Comparison of ENCODE assay signal across 27 mouse cellular contexts in genomic region chr11:95710478-95710877, GRCm38 (mm10).
"Had no signal": no experiment of that assay in that cellular context is flagged by ENCODE, and none has a peak within 500 bp of the region (broad histone marks: within the 10 kb centered on the region; RNA-seq: fewer than 3 reads in every experiment).

No protein-coding gene starts in this region.

- H3K9me3 ChIP-seq: limb, embryonic 10.5 days; limb, embryonic 12.5 days; limb, embryonic 13.5 days; limb, embryonic 15.5 days; liver, embryonic 12.5 days; liver, embryonic 13.5 days; liver, embryonic 15.5 days; lung, embryonic 15.5 days; megakaryocyte, embryonic 14.5 days; midbrain, embryonic 10.5 days; midbrain, embryonic 12.5 days; midbrain, embryonic 13.5 days; midbrain, embryonic 15.5 days had no signal

- DNase-seq: left cerebral cortex, postnatal 4 days; liver; liver, embryonic 13.5 days; liver, postnatal 0 days; lung, adult 18-20 months; lung, adult 2 months; lung, embryonic 14.5 days; lung, postnatal 10 days; lung, postnatal 14 days; lung, postnatal 36 days; lung, postnatal 4 days; midbrain, embryonic 14.5 days had no signal

- H3K27me3 ChIP-seq: limb, embryonic 12.5 days; limb, embryonic 13.5 days; limb, embryonic 15.5 days; liver, embryonic 12.5 days; liver, embryonic 13.5 days; liver, embryonic 15.5 days; lung, embryonic 15.5 days; midbrain, embryonic 12.5 days; midbrain, embryonic 13.5 days; midbrain, embryonic 15.5 days had no signal

- H3K36me3 ChIP-seq: limb, embryonic 10.5 days; limb, embryonic 12.5 days; limb, embryonic 13.5 days; limb, embryonic 15.5 days; liver, embryonic 12.5 days; liver, embryonic 13.5 days; liver, embryonic 15.5 days; lung, embryonic 15.5 days; midbrain, embryonic 10.5 days; midbrain, embryonic 12.5 days; midbrain, embryonic 13.5 days; midbrain, embryonic 15.5 days had no signal

- H3K4me3 ChIP-seq: limb, embryonic 10.5 days; limb, embryonic 12.5 days; limb, embryonic 13.5 days; limb, embryonic 15.5 days; liver, embryonic 12.5 days; liver, embryonic 13.5 days; liver, embryonic 15.5 days; lung, embryonic 15.5 days; megakaryocyte, embryonic 14.5 days; midbrain, embryonic 10.5 days; midbrain, embryonic 12.5 days; midbrain, embryonic 13.5 days; midbrain, embryonic 15.5 days; myocyte had no signal

- H3K27ac ChIP-seq: limb, embryonic 10.5 days; limb, embryonic 12.5 days; limb, embryonic 13.5 days; limb, embryonic 15.5 days; liver, embryonic 12.5 days; liver, embryonic 13.5 days; liver, embryonic 14.5 days; liver, embryonic 15.5 days; lung, embryonic 15.5 days; macrophage; midbrain, embryonic 10.5 days; midbrain, embryonic 12.5 days; midbrain, embryonic 13.5 days; midbrain, embryonic 15.5 days had no signal

- H3K9ac ChIP-seq: limb, embryonic 12.5 days; limb, embryonic 13.5 days; limb, embryonic 15.5 days; liver, embryonic 12.5 days; liver, embryonic 13.5 days; liver, embryonic 14.5 days; liver, embryonic 15.5 days; liver, postnatal 0 days; lung, embryonic 14.5 days; lung, embryonic 15.5 days; midbrain, embryonic 12.5 days; midbrain, embryonic 13.5 days; midbrain, embryonic 15.5 days had no signal
